In genomic region chr12:41024512-41024911, GRCm38 (mm10) we compare ENCODE assay signal across 8 mouse cellular contexts. TPM values are rescaled to one million over a fixed set of nuclear protein-coding genes. Genes with fewer than 3 reads are reported as not detected.
DNase-seq lines count a peak whose midpoint lies in the region; ATAC-seq and TF ChIP-seq lines count a peak whose summit lies in the region.

No protein-coding gene starts in this region.

- peak overlapping the region; percentile 94 for H3K9ac ChIP-seq in ES-Bruce4 (ENCODE audit: low read depth, poor library complexity, severe bottlenecking)
- peak overlapping the region; percentile 86 for H3K9ac ChIP-seq in liver, embryonic 16.5 days (ENCODE audit: low read depth, low read length)

- no peak for TF ChIP-seq POLR2A in ES-Bruce4 (IDR thresholded peaks at IDR 0.05; ENCODE audit: insufficient read depth, low read length)

- H3K9me3 ChIP-seq in erythroblast, embryonic 14.5 days (ENCODE audit: control insufficient read depth, low read length): no peaks in the 10 kb centered on the region
- peaks cover 5% of the 10 kb centered on the region; the same call in 1 of the 2 replicates for H3K9me3 ChIP-seq in ES-Bruce4 (replicated peaks; ENCODE audit: control insufficient read depth, insufficient read depth, low read length, poor library complexity, severe bottlenecking)
- no peaks in the 10 kb centered on the region for H3K9me3 ChIP-seq in liver, embryonic 16.5 days (replicated peaks; ENCODE audit: control insufficient read depth, low read length)

- no peak overlapping the region for H3K27ac ChIP-seq in ES-Bruce4 (ENCODE audit: insufficient read depth, low read length)
- peak overlapping the region; percentile 73 for H3K27ac ChIP-seq in liver, embryonic 16.5 days (ENCODE audit: low read length)

- WGBS in liver, embryonic 16.5 days (ENCODE audit: insufficient replicate concordance): 7% methylated on average over 9 of the region's 9 CpGs

- peaks cover 38% of the 10 kb centered on the region for H3K4me1 ChIP-seq in erythroblast, embryonic 14.5 days (ENCODE audit: control insufficient read depth)
- H3K4me1 ChIP-seq in ES-Bruce4 (ENCODE audit: control insufficient read depth, insufficient read depth, low read length): no peaks in the 10 kb centered on the region
- peaks cover 14% of the 10 kb centered on the region for H3K4me1 ChIP-seq in liver, embryonic 16.5 days (ENCODE audit: control insufficient read depth, low read depth, low read length)

- peak overlapping the region; percentile 97 for H3K4me3 ChIP-seq in erythroblast, embryonic 14.5 days (replicated peaks)
- H3K4me3 ChIP-seq in ES-Bruce4 (ENCODE audit: low read depth, low read length): peak overlapping the region; percentile 96
- H3K4me3 ChIP-seq in liver, embryonic 16.5 days (ENCODE audit: low read depth, low read length): peak overlapping the region; percentile 83

- H3K27me3 ChIP-seq in erythroblast, embryonic 14.5 days (ENCODE audit: control insufficient read depth): no peaks in the 10 kb centered on the region
- H3K27me3 ChIP-seq in ES-Bruce4 (ENCODE audit: control insufficient read depth, insufficient read depth, low read length, poor library complexity, severe bottlenecking): no peaks in the 10 kb centered on the region
- no peaks in the 10 kb centered on the region for H3K27me3 ChIP-seq in liver, embryonic 16.5 days (ENCODE audit: control insufficient read depth, insufficient read depth, low read depth, low read length)

- ATAC-seq in erythroblast, adult 5-6 weeks (replicated peaks; ENCODE audit: low FRiP score, poor library complexity, severe bottlenecking): no peak
- ATAC-seq in granulocyte monocyte progenitor cell, adult 5-6 weeks (replicated peaks; ENCODE audit: poor library complexity, severe bottlenecking): 0 out of 2 replicates have a peak, but pooled peaks have one; percentile 1
- ATAC-seq in liver, embryonic 16.5 days (ENCODE audit: low read depth): no peak

- intact Hi-C loops in left cerebral cortex, postnatal 25 days (cut with DNase I): loop anchor here (2.0 to 10.0 kb wide), 2 partner anchors 182 to 800 kb away; no protein-coding TSS in a partner anchor

- no peak for DNase-seq in left cerebral cortex, postnatal 25 days (ENCODE audit: low spot score in 2 of 2)
- no peak for DNase-seq in adrenal gland, adult 8-10 months
- no peak for DNase-seq in thymus, postnatal 25 days

- H3K4me2 ChIP-seq in liver, embryonic 16.5 days (ENCODE audit: low read depth, low read length): peak overlapping the region; percentile 92

- TF ChIP-seq CTCF in ES-Bruce4 (IDR thresholded peaks at IDR 0.05; ENCODE audit: low read depth, low read length): no peak

- peaks cover 5% of the 10 kb centered on the region for H3K36me3 ChIP-seq in erythroblast, embryonic 14.5 days (ENCODE audit: control insufficient read depth)
- H3K36me3 ChIP-seq in ES-Bruce4 (ENCODE audit: control insufficient read depth, insufficient read depth, low read length, poor library complexity, severe bottlenecking): no peaks in the 10 kb centered on the region; the same call in 1 of the 2 replicates
- H3K36me3 ChIP-seq in liver, embryonic 16.5 days (ENCODE audit: control insufficient read depth, insufficient read depth): no peaks in the 10 kb centered on the region

- no peak for TF ChIP-seq EP300 in ES-Bruce4 (IDR thresholded peaks at IDR 0.05; ENCODE audit: insufficient read depth, low read depth, low read length)

RNA-seq across cellular contexts. Expression of gene Immp2l, which starts 0.6 kb away (rescaled TPM):
- polyA plus RNA-seq in erythroblast, embryonic 14.5 days (2012): 0.11 TPM in 1 of 2 replicates, not detected in the other
- 3.5 TPM in 1 of 2 replicates, not detected in the other for total RNA-seq in erythroblast, adult 5-6 weeks (2015; ENCODE audit: low replicate concordance)
- 1.3 TPM in 1 of 2 replicates, not detected in the other for total RNA-seq in erythroblast, adult 5-6 weeks (2017; ENCODE audit: low replicate concordance)
- 7.3 and 15.5 TPM in 2 replicates for polyA plus RNA-seq in ES-Bruce4 (2011; ENCODE audit: insufficient read depth, insufficient read length, low read depth, missing spikeins)
- total RNA-seq in granulocyte monocyte progenitor cell, adult 5-6 weeks (2014; fragmentation: Nextera tagmentation): 3.5 and 6.7 TPM in 2 replicates
- total RNA-seq in granulocyte monocyte progenitor cell, adult 5-6 weeks (2017): 8.3 and 17.2 TPM in 2 replicates
- 12.5 and 16.2 TPM in 2 replicates for polyA plus RNA-seq in liver, embryonic 16.5 days (2015; fragmentation: Nextera tagmentation; extraction: Ambion mirVana)
- 1 to 10 TPM; 7.7 to 8.9 TPM for total RNA-seq in left cerebral cortex, postnatal 25 days (2021)
- total RNA-seq in adrenal gland, adult 8-10 months (2022): 10 to 100 TPM in 3 of 4 experiments, 1 to 10 TPM in 1; 5.6 to 16.6 (median 12.3) TPM
